28 mouse cellular contexts compared by ENCODE assay signal in genomic region chr2:29423059-29423458, GRCm38 (mm10).
DNase-seq lines count a peak whose midpoint lies in the region; ATAC-seq and TF ChIP-seq lines count a peak whose summit lies in the region.
"Had no signal": no experiment of that assay in that cellular context is flagged by ENCODE, and none has a peak within 500 bp of the region (broad histone marks: within the 10 kb centered on the region; RNA-seq: fewer than 3 reads in every experiment).

No protein-coding gene starts in this region.

- H3K27me3 ChIP-seq in forebrain, embryonic 12.5 days: no peaks in the 10 kb centered on the region
- no peaks in the 10 kb centered on the region for H3K27me3 ChIP-seq in forebrain, embryonic 11.5 days (ENCODE audit: control insufficient read depth, insufficient read depth, low read length)
- H3K27me3 ChIP-seq in lung, postnatal 0 days (replicated peaks; ENCODE audit: insufficient read depth, low read length): no peaks in the 10 kb centered on the region
- H3K27me3 ChIP-seq: heart, embryonic 12.5 days; hindbrain, embryonic 15.5 days; limb, embryonic 12.5 days; liver, embryonic 12.5 days; neural tube, embryonic 15.5 days; Patski had no signal

- H3K4me2 ChIP-seq in forebrain, embryonic 12.5 days: no peak overlapping the region
- H3K4me2 ChIP-seq in forebrain, embryonic 11.5 days (ENCODE audit: low read depth, low read length, severe bottlenecking): no peak overlapping the region
- H3K4me2 ChIP-seq in lung, postnatal 0 days (replicated peaks; ENCODE audit: low read depth, low read length): no peak overlapping the region
- H3K4me2 ChIP-seq: heart, embryonic 12.5 days; hindbrain, embryonic 15.5 days; limb, embryonic 12.5 days; liver, embryonic 12.5 days; neural tube, embryonic 15.5 days had no signal

- TF ChIP-seq EP300 in lung, postnatal 0 days (IDR thresholded peaks at IDR 0.05): no peak

- H3K4me3 ChIP-seq in forebrain, embryonic 12.5 days (replicated peaks): no peak overlapping the region
- H3K4me3 ChIP-seq in forebrain, embryonic 11.5 days (ENCODE audit: low read depth, low read length): no peak overlapping the region
- H3K4me3 ChIP-seq in lung, postnatal 0 days (ENCODE audit: low read depth, low read length): no peak overlapping the region
- no peak overlapping the region for H3K4me3 ChIP-seq in left cerebral cortex, adult 2 months
- H3K4me3 ChIP-seq: forebrain, embryonic 10.5 days; heart, adult 2 months; heart, embryonic 12.5 days; hindbrain, embryonic 15.5 days; limb, embryonic 12.5 days; liver, embryonic 12.5 days; neural tube, embryonic 15.5 days had no signal

- no peak for DNase-seq in forebrain, embryonic 11.5 days (ENCODE audit: low spot score)
- DNase-seq in lung, postnatal 0 days (ENCODE audit: low spot score): peak; percentile 19
- DNase-seq in lung, adult 18-20 months: no peak
- DNase-seq in 3T3-L1 (ENCODE audit: low read depth, low spot score): peak; percentile 33
- peak; percentile 36 for DNase-seq in NIH3T3 (ENCODE audit: low read depth)
- DNase-seq in left cerebral cortex, adult 2 months (ENCODE audit: extremely low spot score in 1 of 2, low spot score in 2 of 2): no peak
- no peak for DNase-seq in cerebellum, adult 11-12 months
- DNase-seq: adrenal gland, postnatal 10 days; cerebellum, adult 9-10 months; cerebellum, postnatal 36 days; gastrocnemius, postnatal 25 days; heart, adult 2 months; heart, postnatal 4 days; kidney, adult 11 months; kidney, postnatal 14 days; layer of hippocampus, adult 9-11 months; liver, postnatal 0 days; right cerebral cortex, postnatal 4 days had no signal

- no peaks in the 10 kb centered on the region for H3K36me3 ChIP-seq in forebrain, embryonic 12.5 days (replicated peaks)
- no peaks in the 10 kb centered on the region for H3K36me3 ChIP-seq in forebrain, embryonic 11.5 days (ENCODE audit: control insufficient read depth, insufficient read depth, low read length)
- H3K36me3 ChIP-seq in lung, postnatal 0 days (ENCODE audit: insufficient read depth, low read length): no peaks in the 10 kb centered on the region
- H3K36me3 ChIP-seq: forebrain, embryonic 10.5 days; heart, embryonic 12.5 days; hindbrain, embryonic 15.5 days; limb, embryonic 12.5 days; liver, embryonic 12.5 days; neural tube, embryonic 15.5 days had no signal

- H3K27ac ChIP-seq in forebrain, embryonic 12.5 days: peak overlapping the region; percentile 15; the same call in 1 of the 2 replicates
- H3K27ac ChIP-seq in forebrain, embryonic 11.5 days (ENCODE audit: low read depth, low read length): no peak overlapping the region
- H3K27ac ChIP-seq in lung, postnatal 0 days (ENCODE audit: low read length): no peak overlapping the region
- no peak overlapping the region for H3K27ac ChIP-seq in left cerebral cortex, adult 2 months
- H3K27ac ChIP-seq: forebrain, embryonic 10.5 days; heart, adult 2 months; hindbrain, embryonic 15.5 days; limb, embryonic 12.5 days; liver, embryonic 12.5 days; macrophage had no signal

- H3K4me1 ChIP-seq in forebrain, embryonic 12.5 days: peaks cover 54% of the 10 kb centered on the region
- peaks cover 10% of the 10 kb centered on the region; the same call in 1 of the 2 replicates for H3K4me1 ChIP-seq in forebrain, embryonic 11.5 days (replicated peaks; ENCODE audit: control insufficient read depth, insufficient read depth, low read length)
- H3K4me1 ChIP-seq in lung, postnatal 0 days (ENCODE audit: insufficient read depth, low read depth, low read length): no peaks in the 10 kb centered on the region

- H3K9ac ChIP-seq in forebrain, embryonic 12.5 days: no peak overlapping the region
- no peak overlapping the region for H3K9ac ChIP-seq in forebrain, embryonic 11.5 days (ENCODE audit: low read length)
- H3K9ac ChIP-seq in lung, postnatal 0 days (replicated peaks; ENCODE audit: low read depth): no peak overlapping the region
- H3K9ac ChIP-seq: heart, embryonic 12.5 days; hindbrain, embryonic 15.5 days; limb, embryonic 12.5 days; liver, embryonic 12.5 days; liver, postnatal 0 days; neural tube, embryonic 15.5 days had no signal

- intact Hi-C loops in left cerebral cortex, adult 2 months (cut with DNase I): no loop called here

- WGBS in forebrain, embryonic 12.5 days: 75% methylated on average over 3 of the region's 3 CpGs
- WGBS in forebrain, embryonic 11.5 days: 75% methylated on average over 3 of the region's 3 CpGs
- 78% methylated on average over 3 of the region's 3 CpGs for WGBS in lung, postnatal 0 days

- no peak for TF ChIP-seq CTCF in lung, postnatal 0 days (IDR thresholded peaks at IDR 0.05)
- no peak for TF ChIP-seq CTCF in left cerebral cortex, adult 2 months (IDR thresholded peaks at IDR 0.05)

- H3K9me3 ChIP-seq in forebrain, embryonic 12.5 days: no peaks in the 10 kb centered on the region
- H3K9me3 ChIP-seq in forebrain, embryonic 11.5 days (ENCODE audit: control insufficient read depth, low read length): no peaks in the 10 kb centered on the region
- H3K9me3 ChIP-seq in lung, postnatal 0 days (ENCODE audit: low read length): no peaks in the 10 kb centered on the region
- H3K9me3 ChIP-seq: forebrain, embryonic 10.5 days; heart, embryonic 12.5 days; hindbrain, embryonic 15.5 days; limb, embryonic 12.5 days; liver, embryonic 12.5 days; neural tube, embryonic 15.5 days had no signal

- ATAC-seq in forebrain, embryonic 12.5 days (ENCODE audit: low FRiP score): no peak
- ATAC-seq in forebrain, embryonic 11.5 days (replicated peaks; ENCODE audit: low FRiP score): no peak
- no peak for ATAC-seq in lung, postnatal 0 days
- ATAC-seq: inflammation-experienced regulatory T-cells, adult 6 months; liver, embryonic 12.5 days; Patski had no signal

Comparison
In these comparisons a context has a peak if more than half of its experiments do, and no peak if none do; other contexts are left out.
1. DNase-seq: peak in lung, postnatal 0 days (single experiment), 3T3-L1 (single experiment) and NIH3T3 (single experiment); none in forebrain, embryonic 11.5 days (single experiment), lung, adult 18-20 months (0 of 2), left cerebral cortex, adult 2 months (0 of 2) and cerebellum, adult 11-12 months (single experiment).